Mouse (Mus musculus) CH12.LX (cell line): ENCODE results near the gene Cyth3. TPM values are rescaled to one million over a fixed set of nuclear protein-coding genes. Genes with fewer than 3 reads are reported as not detected.

Source experiments
- DNase-seq: peaks from one replicate; pipeline ENCODE4 v3.0.0-alpha.2; 2013; ENCODE audit errors: extremely low read depth
- H3K27ac ChIP-seq: 2 replicates; pipeline ENCODE4 v1.5.1; 2012; ENCODE audit warnings: low read depth, mild to moderate bottlenecking, control low read depth, moderate library complexity; ENCODE audit not compliant: insufficient read depth
- H3K27me3 ChIP-seq: replicated peaks from 2 replicates; pipeline ENCODE3; 2012; ENCODE audit warnings: inconsistent platforms
- H3K36me3 ChIP-seq, 2 experiments: replicated peaks in 1 of 2; 2 replicates each; pipeline versions ENCODE3 to v1.6.1; 2012; ENCODE audit warnings: inconsistent platforms in 1 of 2, low read length in 1 of 2, mild to moderate bottlenecking in 1 of 2, mixed read lengths in 1 of 2, moderate library complexity in 1 of 2; ENCODE audit not compliant: control insufficient read depth in 1 of 2, insufficient read depth in 1 of 2
- H3K4me1 ChIP-seq, 2 experiments: 2 replicates each; pipeline ENCODE4 v1.6.1; 2012; ENCODE audit warnings: inconsistent platforms in 1 of 2, moderate library complexity in 1 of 2; ENCODE audit not compliant: insufficient read depth in 2 of 2, control insufficient read depth in 1 of 2
- H3K4me2 ChIP-seq: 2 replicates; pipeline ENCODE4 v1.6.1; 2012; ENCODE audit warnings: low read depth, mild to moderate bottlenecking, control low read depth; ENCODE audit not compliant: poor library complexity, insufficient read depth, severe bottlenecking
- H3K4me3 ChIP-seq, 3 experiments: fragments of 150-350 bp in 1 of 3; sonication (generic) in 1 of 3; replicated peaks in 1 of 3; 2 replicates each; pipeline versions ENCODE3 to v1.5.1; 2011 to 2012; ENCODE audit warnings: low read depth in 2 of 3, low read length in 2 of 3, mild to moderate bottlenecking in 2 of 3, moderate library complexity in 2 of 3, control low read depth in 1 of 3, improper control_type of control experiment in 1 of 3, inconsistent platforms in 1 of 3, mixed read lengths in 1 of 3; ENCODE audit not compliant: poor library complexity in 1 of 3
- H3K79me2 ChIP-seq: replicated peaks from 2 replicates; pipeline ENCODE4 v1.6.1; 2012; ENCODE audit warnings: mild to moderate bottlenecking, moderate library complexity; ENCODE audit not compliant: control insufficient read depth, poor library complexity, insufficient read depth, severe bottlenecking; ENCODE audit errors: extremely low read depth
- H3K9ac ChIP-seq: 2 replicates; pipeline ENCODE4 v1.6.1; 2012; ENCODE audit warnings: low read depth, mild to moderate bottlenecking, control low read depth, moderate library complexity; ENCODE audit not compliant: insufficient read depth
- H3K9me3 ChIP-seq: replicated peaks from 2 replicates; pipeline ENCODE3; 2012; ENCODE audit warnings: low read length, inconsistent platforms, mixed read lengths
- CTCF ChIP-seq, 2 experiments: IDR thresholded peaks in 1 of 2; conservative IDR thresholded peaks in 1 of 2; 2 replicates each; pipeline ENCODE4 v1.5.1; 2011 to 2012; ENCODE audit warnings: low read depth in 2 of 2, low read length in 2 of 2, improper control_type of control experiment in 1 of 2, inconsistent platforms in 1 of 2, mild to moderate bottlenecking in 1 of 2, moderate library complexity in 1 of 2
- ELF1 ChIP-seq: IDR thresholded peaks from 2 replicates; pipeline ENCODE4 v1.6.1; 2014; ENCODE audit warnings: low read depth, mild to moderate bottlenecking, inconsistent platforms, low read length, improper control_type of control experiment
- HCFC1 ChIP-seq: IDR thresholded peaks from 2 replicates; pipeline ENCODE4 v1.6.1; 2012; ENCODE audit warnings: low read depth, mild to moderate bottlenecking, inconsistent platforms, low read length, improper control_type of control experiment
- KAT2A ChIP-seq: IDR thresholded peaks from 2 replicates; pipeline ENCODE4 v1.6.1; 2012; ENCODE audit warnings: low read length, improper control_type of control experiment, inconsistent platforms; ENCODE audit not compliant: insufficient replicate concordance
- MAFK ChIP-seq: IDR thresholded peaks from 2 replicates; pipeline ENCODE4 v1.6.1; 2011; ENCODE audit warnings: low read length, improper control_type of control experiment; ENCODE audit not compliant: insufficient replicate concordance
- MAX ChIP-seq: IDR thresholded peaks from 2 replicates; pipeline ENCODE4 v1.6.1; 2011; ENCODE audit warnings: low read length, improper control_type of control experiment
- MAZ ChIP-seq: IDR thresholded peaks from 2 replicates; pipeline ENCODE4 v1.6.1; 2012; ENCODE audit warnings: low read depth, mild to moderate bottlenecking, inconsistent platforms, low read length, improper control_type of control experiment, moderate library complexity
- MEF2A ChIP-seq: IDR thresholded peaks from 2 replicates; pipeline ENCODE4 v1.6.1; 2014; ENCODE audit warnings: low read depth, mild to moderate bottlenecking, inconsistent platforms, low read length, improper control_type of control experiment, borderline replicate concordance
- MXI1 ChIP-seq: IDR thresholded peaks from 2 replicates; pipeline ENCODE4 v1.6.1; 2011; ENCODE audit warnings: mild to moderate bottlenecking, low read depth, low read length, improper control_type of control experiment
- MYC ChIP-seq: IDR thresholded peaks from 2 replicates; pipeline ENCODE4 v1.6.1; 2011; ENCODE audit warnings: low read depth, mild to moderate bottlenecking, improper control_type of control experiment, low read length
- NELFE ChIP-seq: IDR thresholded peaks from 2 replicates; pipeline ENCODE4 v1.6.1; 2011; ENCODE audit warnings: low read depth, low read length, improper control_type of control experiment
- NRF1 ChIP-seq: IDR thresholded peaks from 2 replicates; pipeline ENCODE4 v1.6.1; 2014; ENCODE audit warnings: low read depth, mild to moderate bottlenecking, inconsistent platforms, low read length, improper control_type of control experiment, moderate library complexity
- POLR2A ChIP-seq: IDR thresholded peaks from 2 replicates; pipeline ENCODE4 v1.6.1; 2011; ENCODE audit warnings: low read depth, mild to moderate bottlenecking, improper control_type of control experiment, low read length
- POLR2AphosphoS2 ChIP-seq: IDR thresholded peaks from 2 replicates; pipeline ENCODE4 v1.6.1; 2011; ENCODE audit warnings: low read depth, low read length, improper control_type of control experiment
- RAD21 ChIP-seq: IDR thresholded peaks from 2 replicates; pipeline ENCODE4 v1.6.1; 2011; ENCODE audit warnings: low read depth, mild to moderate bottlenecking, low read length, improper control_type of control experiment, moderate library complexity
- SIN3A ChIP-seq: IDR thresholded peaks from 2 replicates; pipeline ENCODE4 v1.6.1; 2012; ENCODE audit warnings: low read length, improper control_type of control experiment, inconsistent platforms
- TBP ChIP-seq: conservative IDR thresholded peaks from 2 replicates; pipeline ENCODE4 v1.6.1; 2011; ENCODE audit warnings: low read depth, low read length, improper control_type of control experiment
- TCF12 ChIP-seq: IDR thresholded peaks from 2 replicates; pipeline ENCODE4 v1.6.1; 2014; ENCODE audit warnings: low read depth, mild to moderate bottlenecking, inconsistent platforms, low read length, improper control_type of control experiment
- UBTF ChIP-seq: IDR thresholded peaks from 2 replicates; pipeline ENCODE4 v1.6.1; 2012; ENCODE audit warnings: low read depth, mild to moderate bottlenecking, inconsistent platforms, low read length, improper control_type of control experiment, moderate library complexity
- ZC3H11A ChIP-seq: IDR thresholded peaks from 2 replicates; pipeline ENCODE4 v1.6.1; 2012; ENCODE audit warnings: low read depth, mild to moderate bottlenecking, inconsistent platforms, low read length, improper control_type of control experiment
- ZKSCAN1 ChIP-seq: IDR thresholded peaks from 2 replicates; pipeline ENCODE4 v1.6.1; 2012; ENCODE audit warnings: low read depth, inconsistent platforms, low read length, improper control_type of control experiment, borderline replicate concordance
- ZMIZ1 ChIP-seq: IDR thresholded peaks from 2 replicates; pipeline ENCODE4 v1.6.1; 2012; ENCODE audit warnings: low read depth, mild to moderate bottlenecking, inconsistent platforms, low read length, improper control_type of control experiment
- dilution Hi-C: fragments of 300-500 bp; cut with MboI; formaldehyde crosslinking; loops from 2 replicates; pipeline ENCODE4 v1.14.3; 2020; ENCODE audit warnings: low sequenced_read_pairs; ENCODE audit not compliant: extremely low pct_unique_long_range_greater_than_20kb, extremely low pct_ligation_motif_present
- in situ Hi-C: fragments of 300-500 bp; cut with MboI; formaldehyde crosslinking; loops from 3 replicates; pipeline ENCODE4 v1.14.3; 2019; ENCODE audit warnings: low sequenced_read_pairs, low pct_ligation_motif_present, low pct_unique_long_range_greater_than_20kb, mixed read lengths
- polyA plus RNA-seq: library from polyadenylated mRNA; unstranded; fragments of >175 nt; gene quantifications from 2 replicates; pipeline ENCODE4 v1.2.1, GENCODE M21; 2012; ENCODE audit warnings: low read depth; ENCODE audit not compliant: insufficient read length
- total RNA-seq, 2 experiments: library from RNA; depleted of rRNA; stranded (reverse); fragments of 300-350 nt in 1 of 2; fragments of >200 nt in 1 of 2; gene quantifications; 2 replicates each; pipeline ENCODE4 v1.2.3; 2012 to 2014

Cyth3 gene
- total and polyA plus RNA-seq, 3 experiments, result 3.3 to 5.4 (median 4.8) TPM

- H3K4me2 ChIP-seq, result peak within 1 kb of the TSS; percentile 78
- dilution Hi-C loops, result no loop called here
Observed at GRCm38 (mm10) chr5:143732180-143732891, 110.1 kb downstream of the Cyth3 start, which contains the start of gene Usp42. Usp42 (minus strand) TSS chr5:143732280.

GRCm38 (mm10) chr5:143749630-143750208 is 127.5 kb downstream of the Cyth3 start:
- peaks cover 3% of the 10 kb centered on the region for H3K27me3 ChIP-seq
- H3K4me3 ChIP-seq, result no peak overlapping the region
- dilution Hi-C loops (no loop called here), in situ Hi-C loops (no loop called here)
- no peaks in the 10 kb centered on the region for H3K4me1 ChIP-seq
- no peaks in the 10 kb centered on the region for H3K9me3 ChIP-seq
- DNase-seq, result no peak
- no peak overlapping the region for H3K27ac ChIP-seq
- no peak for TF ChIP-seq ZC3H11A
- no peak for TF ChIP-seq NRF1
- no peak for TF ChIP-seq ZKSCAN1
- no peak for TF ChIP-seq KAT2A
- no peak overlapping the region for H3K9ac ChIP-seq
- no peaks in the 10 kb centered on the region for H3K79me2 ChIP-seq
- no peaks in the 10 kb centered on the region for H3K36me3 ChIP-seq
- no peak overlapping the region for H3K4me2 ChIP-seq

More at GRCm38 (mm10) chr5:143732180-143732891, 110.1 kb downstream of the Cyth3 start, which contains the start of gene Usp42:
- peaks cover 8% of the 10 kb centered on the region; the same call in 1 of the 2 replicates for H3K79me2 ChIP-seq
- TF ChIP-seq MAZ, result peak; percentile 88
- TF ChIP-seq POLR2A, result peak; percentile 98
- TF ChIP-seq MAX, result peak; percentile 10; the same call in 1 of the 2 replicates
- TF ChIP-seq UBTF, result peak; percentile 64
- no peak for TF ChIP-seq ZKSCAN1
- TF ChIP-seq ZMIZ1, result peak; percentile 68
- TF ChIP-seq RAD21, result peak; percentile 27
- peak in 1 of 2 experiments; percentile 54; a peak in 1 of 4 replicates for TF ChIP-seq CTCF (conservative IDR thresholded peaks at IDR 0.05 in 1 of 2, IDR thresholded peaks at IDR 0.05 in 1 of 2; ENCODE audit: low read depth in 2 of 2, low read length in 2 of 2)
- no peak for TF ChIP-seq MXI1
- peak; percentile 65 for TF ChIP-seq ELF1
- peak; percentile 75 for TF ChIP-seq NRF1
- TF ChIP-seq SIN3A, result no peak
- peak; percentile 72; the same call in 1 of the 2 replicates for TF ChIP-seq POLR2AphosphoS2
- TF ChIP-seq KAT2A, result peak; percentile 24; the same call in 1 of the 2 replicates
- TF ChIP-seq MYC, result 0 out of 2 replicates have a peak, but pooled peaks have one; percentile 32
- peak; percentile 96 for TF ChIP-seq NELFE
- peak; percentile 70 for TF ChIP-seq TBP
- peak; percentile 83 for TF ChIP-seq TCF12
- TF ChIP-seq ZC3H11A, result no peak
- TF ChIP-seq MAFK, result no peak
- TF ChIP-seq HCFC1, result peak; percentile 71
- TF ChIP-seq MEF2A, result peak; percentile 66; the same call in 1 of the 2 replicates
- in situ Hi-C loops, result no loop called here
- peaks cover 2% of the 10 kb centered on the region for H3K27me3 ChIP-seq
- peak within 1 kb of the TSS; percentile 65 to 88 (median 83) for H3K4me3 ChIP-seq
- H3K9me3 ChIP-seq, result no peaks in the 10 kb centered on the region
- peak within 1 kb of the TSS; percentile 51 for H3K27ac ChIP-seq
- H3K9ac ChIP-seq, result peak within 1 kb of the TSS; percentile 96
- peaks cover 0 to 23% of the 10 kb centered on the region in 2 experiments; a peak in 2 of 4 replicates for H3K4me1 ChIP-seq
- peaks cover 3 to 8% of the 10 kb centered on the region in 2 experiments for H3K36me3 ChIP-seq
- peak; percentile 95 for DNase-seq
